Mouse (Mus musculus) lung, adult 18-20 months (tissue): ENCODE results near the gene Dnajc6.

ENCODE experiments used
- DNase-seq, 2 experiments: peaks; one replicate each; pipeline ENCODE4 v3.0.0; 2022; ENCODE audit warnings: mixed read lengths in 2 of 2

The Dnajc6 gene

DNA sequence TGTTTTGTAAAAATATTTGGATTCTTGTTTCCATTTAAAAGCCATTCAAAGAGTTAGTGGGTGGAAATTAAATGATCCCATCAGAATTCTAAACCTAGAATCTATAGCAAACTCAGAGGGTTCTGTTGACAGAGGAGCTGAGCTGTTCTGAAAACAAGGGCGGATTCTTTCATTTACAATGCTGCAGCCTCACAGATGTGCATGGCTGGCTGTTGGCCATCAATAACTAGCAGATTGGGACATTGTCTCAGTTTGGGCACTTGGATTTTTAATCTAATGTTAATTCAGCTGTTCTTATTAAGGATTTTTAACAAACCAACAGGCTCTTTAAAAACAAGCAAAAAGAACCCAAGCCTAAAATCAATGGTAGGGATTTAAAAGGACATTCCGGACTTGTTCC lies 75.7 kb downstream of the Dnajc6 start:
- no peak for DNase-seq

DNA sequence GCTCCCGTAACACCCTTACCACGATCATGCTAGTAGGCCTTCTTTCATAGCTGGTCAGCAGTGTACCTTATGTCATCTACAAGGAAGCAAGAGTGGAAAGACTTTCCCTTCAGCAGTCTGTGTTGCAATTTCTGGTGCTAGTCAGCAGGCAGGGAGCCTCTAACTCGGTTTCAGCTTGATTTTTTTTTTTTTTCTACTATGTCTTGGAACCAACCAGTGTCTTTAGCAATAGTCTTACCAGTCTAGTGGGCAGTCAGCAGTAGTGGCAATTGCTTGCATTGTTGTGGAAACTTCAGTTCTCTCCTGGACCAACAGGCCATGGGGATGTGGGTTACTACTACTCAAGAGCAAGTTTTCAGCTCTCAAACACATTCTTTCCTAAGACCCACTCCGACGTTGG lies 78.9 kb downstream of the Dnajc6 start:
- no peak for DNase-seq

- DNase-seq, result no peak
Observed at GRCm38 (mm10) chr4:101578720-101579119, 82.3 kb downstream of the Dnajc6 start.

DNA sequence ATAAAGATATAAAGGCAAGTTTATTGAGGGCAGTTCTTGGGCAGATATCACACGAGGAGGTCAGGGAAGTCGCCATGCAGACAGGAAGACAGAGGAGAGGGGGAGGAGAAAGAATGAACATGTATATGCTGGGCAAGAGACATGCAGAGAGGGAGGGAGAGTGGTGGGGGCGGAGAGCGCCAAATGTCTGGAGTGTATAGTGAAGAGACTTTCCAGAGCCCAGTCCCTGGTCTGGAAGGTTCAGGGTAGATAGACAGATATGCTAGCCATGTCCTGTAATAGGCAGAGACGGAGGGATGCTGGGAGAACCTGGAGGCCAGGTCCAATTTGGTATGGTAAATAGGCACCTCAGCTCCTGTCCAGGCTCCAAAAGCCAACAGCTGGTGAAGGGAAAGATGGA lies 83.1 kb downstream of the Dnajc6 start:
- DNase-seq, result no peak

DNA sequence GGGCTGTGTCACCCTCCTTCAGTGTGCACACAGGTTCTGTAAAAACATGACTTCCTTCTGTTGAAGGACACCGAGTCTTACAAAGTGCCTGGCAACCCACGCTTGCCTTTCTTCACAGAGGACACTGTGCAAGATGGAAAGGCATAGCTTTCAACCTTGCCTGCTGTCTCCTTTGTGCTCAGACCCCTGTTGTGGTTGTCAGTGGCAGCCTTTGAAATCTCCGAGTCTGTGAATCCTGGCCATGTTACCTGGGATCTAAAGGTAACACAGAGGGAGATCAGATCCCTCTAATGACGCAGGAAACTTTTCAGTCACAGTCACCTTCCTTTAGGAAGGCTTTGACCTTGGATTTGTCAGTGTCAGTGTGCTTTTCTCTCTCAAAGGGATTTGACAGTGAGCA lies 84.7 kb downstream of the Dnajc6 start:
- no peak for DNase-seq

DNA sequence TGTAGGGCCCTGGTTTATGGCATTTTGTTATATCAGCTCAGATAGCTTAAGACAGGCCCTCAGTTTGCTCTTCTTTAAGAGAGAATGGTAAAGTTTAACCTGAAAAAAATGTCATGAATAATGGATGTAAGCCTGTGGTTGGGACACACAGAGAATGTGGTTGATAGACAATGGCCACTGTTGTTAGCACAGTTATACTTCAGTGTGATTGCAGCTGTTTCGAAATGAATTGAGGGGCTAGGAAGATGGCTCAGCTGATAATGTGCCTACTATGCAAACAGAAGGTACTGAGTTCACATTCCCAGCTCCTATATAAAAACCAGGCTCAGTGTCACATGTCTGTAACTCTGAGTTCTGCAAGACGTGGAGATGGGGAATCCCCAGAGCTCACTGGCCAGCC lies 86.4 kb downstream of the Dnajc6 start:
- no peak for DNase-seq

DNA sequence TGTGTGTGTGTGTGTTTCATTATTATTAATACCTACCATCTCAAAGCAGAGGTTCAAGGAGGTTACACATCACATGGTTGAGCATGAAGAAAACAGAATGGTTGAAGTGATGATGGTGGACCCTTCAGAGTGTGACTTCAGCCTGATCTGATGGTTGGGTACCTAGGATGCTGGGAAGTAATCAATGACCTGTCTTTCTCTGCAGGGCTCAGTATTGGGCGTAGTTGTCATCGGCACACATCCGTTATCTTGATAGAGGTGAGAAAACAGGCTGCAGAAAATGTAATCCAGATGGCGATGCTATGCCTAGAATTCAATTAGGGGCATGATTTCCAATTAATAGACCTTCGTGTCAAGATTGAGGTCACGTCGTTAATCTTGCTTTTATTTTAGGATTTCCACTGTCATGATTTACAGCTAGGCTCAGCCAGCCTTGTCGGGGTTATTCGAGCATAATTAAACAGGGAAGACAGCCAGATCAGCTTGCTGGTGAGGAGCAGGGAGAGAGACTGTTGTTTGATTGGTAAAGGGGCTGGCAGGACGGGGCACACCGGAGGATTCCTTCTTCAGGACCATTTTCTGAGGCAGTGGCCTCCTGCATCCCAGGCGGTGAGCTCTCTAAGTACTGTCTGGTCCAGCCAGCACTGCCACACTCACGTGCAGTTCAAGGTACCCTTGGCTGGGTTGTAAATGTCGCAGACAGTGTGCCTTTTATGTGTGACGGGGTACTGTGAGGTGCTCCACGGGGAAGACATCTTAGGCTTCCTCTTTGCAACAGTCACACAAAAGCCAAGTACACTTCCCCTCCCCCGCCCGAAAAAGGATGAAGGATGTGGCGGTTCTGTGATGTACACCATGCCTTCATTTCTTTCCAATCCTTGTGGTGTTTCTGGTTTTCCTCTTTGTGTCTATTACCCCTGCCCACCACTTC lies 88.3 kb downstream of the Dnajc6 start:
- no peak for DNase-seq

GRCm38 (mm10) chr4:101585455-101586184 lies 89.2 kb downstream of the Dnajc6 start:
- DNase-seq, result no peak

DNA sequence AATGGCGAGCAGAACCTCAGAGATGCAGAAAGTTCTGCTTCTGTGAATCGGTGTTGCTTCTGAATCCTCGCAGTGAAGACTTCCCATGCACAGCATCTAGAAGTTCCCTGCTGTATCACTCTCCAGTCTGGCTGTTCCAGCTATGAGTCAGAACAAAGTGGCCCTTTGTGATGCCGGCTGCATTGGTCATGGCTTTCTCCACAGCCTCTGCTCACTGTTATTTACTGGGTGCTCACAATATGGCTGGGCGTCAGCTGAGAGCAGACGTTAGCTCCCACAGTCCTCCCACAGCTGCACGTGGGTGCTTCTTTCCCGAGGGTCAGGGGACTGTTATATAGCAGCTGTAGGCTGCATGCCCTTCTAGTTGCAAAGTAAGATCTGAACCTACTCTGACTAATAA lies 92.5 kb downstream of the Dnajc6 start:
- no peak for DNase-seq

- no peak for DNase-seq
Observed at GRCm38 (mm10) chr4:101589771-101590170, 93.3 kb downstream of the Dnajc6 start.

- no peak for DNase-seq
Observed at GRCm38 (mm10) chr4:101591400-101591799, 95.0 kb downstream of the Dnajc6 start.

DNA sequence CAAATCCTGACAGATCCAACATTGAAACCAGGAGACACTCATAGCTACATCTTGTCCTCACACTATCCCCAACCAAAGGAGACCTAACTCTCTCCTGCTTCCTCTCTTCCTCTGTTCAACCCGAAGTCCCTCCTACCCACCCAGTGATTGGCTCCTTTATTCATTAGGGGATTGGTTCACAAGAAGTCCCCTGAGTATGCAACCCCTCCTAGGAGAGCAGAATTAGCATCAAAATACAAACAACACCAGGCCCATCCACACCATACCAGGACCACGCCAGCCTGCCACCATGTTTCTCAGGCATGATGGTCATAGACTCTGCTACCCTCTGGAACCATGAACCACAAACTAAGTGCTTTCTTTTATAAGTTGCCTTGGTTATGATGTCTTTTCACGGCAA lies 96.0 kb downstream of the Dnajc6 start:
- no peak for DNase-seq

DNA sequence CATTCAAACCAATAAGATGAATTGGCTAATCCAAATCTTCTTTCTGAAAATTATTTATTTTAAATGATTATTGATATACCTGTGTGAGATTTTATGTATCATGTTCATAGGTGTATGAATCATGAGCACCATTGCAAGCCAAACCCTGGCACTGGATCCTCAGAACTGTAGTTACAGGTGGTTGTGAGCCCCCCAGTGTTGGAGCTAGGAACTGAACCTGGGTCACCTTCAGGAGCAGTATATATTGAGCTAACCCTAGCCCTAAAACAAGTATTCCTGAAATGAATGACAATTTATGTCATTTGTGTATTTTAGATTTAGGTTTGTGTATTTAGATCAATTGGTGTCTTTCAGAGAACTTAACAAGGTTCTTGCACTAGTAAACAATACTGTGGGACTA lies 105.3 kb downstream of the Dnajc6 start:
- DNase-seq, result no peak

DNA sequence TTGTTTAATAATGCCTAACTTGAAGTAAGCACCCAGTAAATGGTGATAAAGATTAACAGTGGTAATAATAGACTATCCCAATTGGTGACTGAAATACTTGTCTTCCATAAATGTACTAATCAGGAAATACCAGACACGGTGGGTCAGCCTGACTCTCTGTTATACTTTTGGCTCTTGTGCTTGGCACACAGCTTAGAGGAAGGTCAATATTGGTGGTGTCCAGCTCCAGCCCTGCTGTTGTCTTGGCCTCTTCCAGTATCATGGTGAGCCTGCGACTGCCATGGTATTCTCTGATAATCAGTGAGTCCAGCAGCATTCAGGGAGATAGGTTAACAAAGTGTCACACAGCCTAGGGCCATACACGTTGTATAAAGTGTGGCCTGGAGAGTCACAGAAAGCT lies 107.2 kb downstream of the Dnajc6 start:
- no peak for DNase-seq

DNA sequence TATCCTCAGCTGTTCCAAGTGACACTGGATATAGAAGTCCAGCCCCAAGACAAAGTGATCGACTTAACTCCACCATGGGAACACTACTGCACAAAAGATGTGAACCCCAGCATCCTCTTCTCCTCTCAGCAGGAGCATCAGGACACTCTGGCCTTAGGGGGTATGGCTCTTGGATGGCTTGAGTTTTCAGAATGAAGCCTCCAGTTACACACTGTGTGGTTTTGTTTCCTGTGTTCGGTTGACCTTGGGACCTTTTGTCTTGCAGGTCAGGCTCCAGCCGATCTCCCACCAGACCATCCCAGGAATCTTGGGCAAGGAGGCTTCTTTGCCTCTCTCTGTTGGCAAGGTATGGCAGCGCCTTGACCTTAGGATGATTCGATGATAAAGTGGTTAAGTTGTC lies 120.1 kb downstream of the Dnajc6 start:
- DNase-seq, result no peak

DNA sequence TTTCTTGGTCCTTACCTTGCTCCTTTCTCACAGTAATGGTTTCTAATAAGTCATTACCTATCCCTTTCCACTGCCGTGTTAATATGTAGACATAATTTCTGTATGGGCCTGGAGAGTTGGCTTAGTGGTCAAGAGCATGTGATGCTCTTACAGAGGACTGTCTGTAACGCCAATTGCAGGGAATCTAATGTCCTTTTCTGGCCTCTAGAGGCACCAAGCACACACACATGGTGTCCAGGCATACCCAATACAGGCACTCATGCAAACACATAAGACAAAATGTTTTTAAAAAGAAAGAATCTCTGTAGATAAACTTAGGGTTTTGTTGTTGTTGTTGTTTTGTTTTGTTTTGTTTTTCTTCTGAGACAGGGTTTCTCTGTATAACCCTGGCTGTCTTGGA lies 121.3 kb downstream of the Dnajc6 start:
- DNase-seq, result no peak

GRCm38 (mm10) chr4:101620206-101620605 lies 123.8 kb downstream of the Dnajc6 start:
- DNase-seq, result no peak

DNA sequence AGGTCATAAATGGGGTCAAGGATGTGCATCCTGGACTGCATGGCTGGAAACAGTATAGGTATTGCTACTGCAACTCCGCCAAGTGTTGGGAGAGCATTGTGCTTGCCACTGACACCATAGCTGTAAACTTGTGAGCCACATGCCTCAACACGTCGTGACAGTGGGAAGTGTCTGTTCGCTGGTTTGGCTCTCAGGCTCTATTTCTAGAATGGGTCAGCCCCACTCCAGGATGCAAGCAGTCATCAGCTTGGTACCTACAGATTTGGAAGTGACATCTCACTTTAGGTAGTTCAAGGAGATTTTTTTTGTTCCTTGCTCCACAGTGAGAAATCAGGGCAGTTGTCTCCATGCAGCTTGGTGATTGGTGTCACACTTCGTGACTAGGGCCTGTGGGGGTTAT lies 124.8 kb downstream of the Dnajc6 start:
- DNase-seq, result no peak

GRCm38 (mm10) chr4:101625278-101625677 lies 128.8 kb downstream of the Dnajc6 start:
- no peak for DNase-seq

GRCm38 (mm10) chr4:101635596-101635995 lies 139.1 kb downstream of the Dnajc6 start:
- DNase-seq, result no peak

GRCm38 (mm10) chr4:101637472-101637871 lies 141.0 kb downstream of the Dnajc6 start:
- no peak for DNase-seq

DNA sequence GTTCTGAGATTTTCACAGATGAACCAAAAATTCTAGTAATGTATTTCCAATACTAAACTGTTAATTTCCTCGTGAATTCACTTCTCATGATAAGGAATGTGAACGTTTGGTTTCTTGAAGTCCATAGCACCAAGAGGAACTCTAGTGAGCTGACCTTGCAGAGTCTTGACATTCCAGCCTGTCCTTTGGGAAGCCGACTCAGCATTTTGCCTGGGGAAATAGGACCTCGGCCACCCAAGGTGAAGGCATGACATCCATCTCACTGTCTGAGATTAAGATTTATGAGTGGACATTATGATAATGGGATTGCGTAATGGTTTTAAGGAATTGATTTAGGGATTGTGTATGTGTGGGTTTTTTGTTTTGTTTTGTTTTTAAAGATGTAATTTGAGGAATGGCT lies 144.2 kb downstream of the Dnajc6 start:
- no peak for DNase-seq

GRCm38 (mm10) chr4:101642708-101643107 lies 146.3 kb downstream of the Dnajc6 start:
- no peak for DNase-seq

GRCm38 (mm10) chr4:101643216-101643615 lies 146.8 kb downstream of the Dnajc6 start:
- DNase-seq, result no peak
